Mouse (Mus musculus): ENCODE measurements at regions not wholly inside any gene's neighbourhood (a gene's known extent, or its start where the extent isn't known, plus 50 kb on each side); places are given as distances from the start of the nearest gene placed in this dataset.

DNA sequence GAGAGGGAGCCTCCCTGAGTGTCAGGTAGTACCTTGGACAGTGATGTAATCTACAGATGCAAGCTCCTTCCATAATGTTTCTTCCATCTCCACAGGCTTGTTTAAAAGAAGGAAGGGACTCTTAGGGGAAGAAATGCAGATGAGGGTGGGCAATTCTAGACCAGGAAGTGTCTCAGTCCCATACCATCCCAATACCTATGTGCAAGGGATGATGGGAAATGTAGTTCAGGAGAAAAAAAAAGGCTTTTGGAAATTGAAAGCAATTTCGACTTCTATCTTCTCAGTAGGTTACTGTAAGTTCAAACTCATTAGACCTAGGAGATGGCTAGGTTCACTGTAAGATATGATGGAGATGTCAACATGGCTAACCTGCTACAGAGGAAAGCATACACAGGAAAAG lies 68.3 kb downstream of the Cd83 start:
- DNase-seq (ENCODE audit: low spot score) (no peak), ATAC-seq (no peak)
- WGBS, result 85% methylated on average over 1 of the region's 1 CpGs
- H3K27me3 ChIP-seq (replicated peaks; ENCODE audit: control insufficient read depth, insufficient read depth, low read length), result no peaks in the 10 kb centered on the region
- no peak overlapping the region for H3K4me2 ChIP-seq (ENCODE audit: low read length)
- H3K9ac ChIP-seq (ENCODE audit: low read length), result no peak overlapping the region
- H3K27ac ChIP-seq (ENCODE audit: low read depth, low read length), result no peak overlapping the region
- H3K9me3 ChIP-seq (replicated peaks; ENCODE audit: control insufficient read depth, low read length), result no peaks in the 10 kb centered on the region
- no peaks in the 10 kb centered on the region for H3K36me3 ChIP-seq (ENCODE audit: control insufficient read depth, insufficient read depth, low read length)
- peaks cover 4% of the 10 kb centered on the region; the same call in 1 of the 2 replicates for H3K4me1 ChIP-seq (ENCODE audit: control insufficient read depth, insufficient read depth, low read length)
- H3K4me3 ChIP-seq (ENCODE audit: low read depth, low read length), result no peak overlapping the region

DNA sequence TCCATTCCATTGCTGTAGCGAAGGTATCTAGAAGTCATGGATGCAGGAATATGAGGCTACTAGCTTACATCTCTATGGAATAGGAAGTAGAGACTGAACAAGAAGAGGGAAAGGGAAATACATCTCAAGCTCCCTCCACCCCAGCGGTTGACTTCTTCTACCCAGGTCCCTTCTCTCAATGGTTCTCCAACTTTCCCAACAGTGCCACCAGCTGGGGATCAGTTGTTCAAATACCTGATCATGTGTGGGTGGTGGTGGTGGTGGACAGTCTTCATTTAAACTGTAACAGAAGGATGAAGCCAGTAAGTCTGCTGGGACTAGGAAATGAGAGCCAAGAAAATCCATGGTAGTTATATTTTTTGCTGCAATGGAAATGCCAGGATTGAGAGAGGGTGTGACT lies 70.4 kb downstream of the Cd83 start:
- no peak for DNase-seq (ENCODE audit: low spot score)
- H3K9ac ChIP-seq (ENCODE audit: low read length), result no peak overlapping the region
- no peaks in the 10 kb centered on the region for H3K9me3 ChIP-seq (replicated peaks; ENCODE audit: control insufficient read depth, low read length)
- ATAC-seq, result no peak
- peaks cover 4% of the 10 kb centered on the region; the same call in 1 of the 2 replicates for H3K4me1 ChIP-seq (ENCODE audit: control insufficient read depth, insufficient read depth, low read length)
- no peak overlapping the region for H3K4me3 ChIP-seq (ENCODE audit: low read depth, low read length)
- WGBS, result 89% methylated on average over 2 of the region's 2 CpGs
- no peaks in the 10 kb centered on the region for H3K36me3 ChIP-seq (ENCODE audit: control insufficient read depth, insufficient read depth, low read length)
- H3K27ac ChIP-seq (ENCODE audit: low read depth, low read length), result no peak overlapping the region
- no peaks in the 10 kb centered on the region for H3K27me3 ChIP-seq (replicated peaks; ENCODE audit: control insufficient read depth, insufficient read depth, low read length)
- H3K4me2 ChIP-seq (ENCODE audit: low read length), result no peak overlapping the region

DNA sequence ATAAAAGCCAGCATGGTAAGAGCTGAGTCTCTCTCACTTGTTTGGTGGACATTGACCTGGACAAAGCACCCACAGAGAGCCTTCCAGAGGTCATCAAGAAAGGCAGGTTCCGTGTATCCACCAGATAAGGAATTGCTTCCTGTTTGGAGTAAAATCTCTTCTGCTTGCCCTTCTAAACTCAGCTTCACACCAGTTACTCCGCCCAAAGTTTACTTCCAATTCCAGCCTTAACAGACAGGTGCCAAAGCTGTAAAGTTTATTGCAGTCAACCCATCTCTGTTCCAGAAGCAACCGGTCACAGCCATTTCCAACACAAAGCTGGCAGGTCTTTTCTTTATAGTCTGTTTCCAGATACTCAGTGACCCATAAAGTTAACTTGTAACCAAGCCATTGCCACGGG lies 76.4 kb downstream of the Cd83 start:
- Histone ChIP-seq H3K4me3 (ENCODE audit: low read depth, low read length) (no peak overlapping the region), H3K9me3 (replicated peaks; ENCODE audit: control insufficient read depth, low read length) (no peaks in the 10 kb centered on the region), H3K27ac (ENCODE audit: low read depth, low read length) (no peak overlapping the region), H3K4me1 (ENCODE audit: control insufficient read depth, insufficient read depth, low read length) (peaks cover 8% of the 10 kb centered on the region; the same call in 1 of the 2 replicates), H3K27me3 (replicated peaks; ENCODE audit: control insufficient read depth, insufficient read depth, low read length) (no peaks in the 10 kb centered on the region; the same call in 1 of the 2 replicates), H3K36me3 (ENCODE audit: control insufficient read depth, insufficient read depth, low read length) (no peaks in the 10 kb centered on the region), H3K4me2 (ENCODE audit: low read length) (no peak overlapping the region), H3K9ac (ENCODE audit: low read length) (no peak overlapping the region)
- ATAC-seq (no peak), DNase-seq (ENCODE audit: low spot score) (no peak)
- WGBS, result 82% methylated on average over 4 of the region's 4 CpGs

DNA sequence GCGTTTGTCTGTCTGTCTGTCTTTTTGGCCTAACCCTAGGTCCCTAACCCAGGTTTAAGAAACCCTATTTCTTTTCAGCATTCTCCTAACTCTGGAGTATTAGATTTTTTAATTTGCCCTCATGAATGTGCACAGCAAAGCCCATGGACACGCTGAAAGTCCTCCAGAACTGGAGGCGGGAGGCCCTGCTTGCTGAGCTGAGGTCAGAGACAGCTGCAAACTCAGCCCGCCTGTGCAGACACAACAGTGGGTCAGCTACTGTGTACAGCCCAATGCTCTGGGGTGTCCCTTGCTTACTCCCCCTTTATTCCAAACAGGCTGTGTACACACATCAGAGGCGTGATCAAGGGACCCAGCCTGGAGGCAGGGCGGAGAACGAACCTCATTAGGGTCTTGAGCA lies 76.8 kb downstream of the Cd83 start:
- no peak overlapping the region for H3K27ac ChIP-seq (ENCODE audit: low read depth, low read length)
- no peaks in the 10 kb centered on the region for H3K9me3 ChIP-seq (replicated peaks; ENCODE audit: control insufficient read depth, low read length)
- peaks cover 8% of the 10 kb centered on the region; the same call in 1 of the 2 replicates for H3K4me1 ChIP-seq (ENCODE audit: control insufficient read depth, insufficient read depth, low read length)
- ATAC-seq (no peak), DNase-seq (ENCODE audit: low spot score) (no peak)
- H3K27me3 ChIP-seq (replicated peaks; ENCODE audit: control insufficient read depth, insufficient read depth, low read length), result no peaks in the 10 kb centered on the region; the same call in 1 of the 2 replicates
- no peaks in the 10 kb centered on the region for H3K36me3 ChIP-seq (ENCODE audit: control insufficient read depth, insufficient read depth, low read length)
- no peak overlapping the region for H3K9ac ChIP-seq (ENCODE audit: low read length)
- WGBS, result 77% methylated on average over 7 of the region's 7 CpGs
- no peak overlapping the region for H3K4me2 ChIP-seq (ENCODE audit: low read length)
- H3K4me3 ChIP-seq (ENCODE audit: low read depth, low read length), result no peak overlapping the region

DNA sequence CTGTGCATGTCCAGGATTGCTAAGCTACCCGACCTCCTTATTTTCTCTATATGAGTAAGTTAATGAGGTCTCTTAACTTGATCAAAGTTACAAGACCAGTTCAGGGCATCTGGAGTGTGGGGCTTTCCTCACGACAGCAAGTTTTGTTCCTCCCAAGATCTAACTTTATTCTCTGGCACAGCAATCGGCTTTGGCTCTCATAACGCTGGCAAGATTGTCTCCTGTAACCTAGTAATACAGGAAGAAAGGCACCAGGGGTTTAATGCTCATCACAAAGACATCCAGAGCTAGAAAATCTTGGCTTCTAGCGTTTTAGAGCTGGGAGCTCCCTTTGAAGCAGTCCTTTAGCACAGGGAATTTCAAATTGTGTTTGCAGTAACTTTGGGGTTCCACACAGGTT lies 77.5 kb downstream of the Cd83 start:
- no peaks in the 10 kb centered on the region for H3K36me3 ChIP-seq (ENCODE audit: control insufficient read depth, insufficient read depth, low read length)
- no peak overlapping the region for H3K27ac ChIP-seq (ENCODE audit: low read depth, low read length)
- no peak overlapping the region for H3K9ac ChIP-seq (ENCODE audit: low read length)
- peaks cover 8% of the 10 kb centered on the region; the same call in 1 of the 2 replicates for H3K4me1 ChIP-seq (ENCODE audit: control insufficient read depth, insufficient read depth, low read length)
- H3K4me3 ChIP-seq (ENCODE audit: low read depth, low read length), result no peak overlapping the region
- 82% methylated on average over 5 of the region's 5 CpGs for WGBS
- no peaks in the 10 kb centered on the region; the same call in 1 of the 2 replicates for H3K27me3 ChIP-seq (replicated peaks; ENCODE audit: control insufficient read depth, insufficient read depth, low read length)
- DNase-seq (ENCODE audit: low spot score) (no peak), ATAC-seq (no peak)
- no peak overlapping the region for H3K4me2 ChIP-seq (ENCODE audit: low read length)
- H3K9me3 ChIP-seq (replicated peaks; ENCODE audit: control insufficient read depth, low read length), result no peaks in the 10 kb centered on the region

DNA sequence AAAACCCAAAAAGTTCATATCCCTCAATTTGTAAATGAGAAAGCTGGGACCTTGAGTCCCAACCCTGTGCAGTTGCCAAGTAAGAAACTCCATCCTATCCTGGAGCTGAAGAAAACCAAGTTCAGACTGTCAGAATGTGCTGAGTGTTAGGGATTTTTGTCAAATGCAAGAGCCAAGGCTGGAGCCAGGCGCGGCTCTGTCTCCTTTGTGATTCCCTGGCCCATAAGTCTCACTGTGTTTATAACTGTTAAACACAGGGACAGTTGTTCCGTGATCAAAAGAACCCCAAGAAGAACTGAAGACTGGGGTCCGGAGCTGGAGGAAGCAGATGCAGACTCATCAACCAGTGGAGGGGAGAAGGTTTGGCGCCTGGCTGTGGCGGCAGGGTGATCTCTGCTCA lies 78.0 kb downstream of the Cd83 start:
- no peaks in the 10 kb centered on the region for H3K9me3 ChIP-seq (replicated peaks; ENCODE audit: control insufficient read depth, low read length)
- peaks cover 8% of the 10 kb centered on the region; the same call in 1 of the 2 replicates for H3K4me1 ChIP-seq (ENCODE audit: control insufficient read depth, insufficient read depth, low read length)
- no peaks in the 10 kb centered on the region for H3K36me3 ChIP-seq (ENCODE audit: control insufficient read depth, insufficient read depth, low read length)
- H3K4me3 ChIP-seq (ENCODE audit: low read depth, low read length), result no peak overlapping the region
- no peak overlapping the region for H3K9ac ChIP-seq (ENCODE audit: low read length)
- WGBS, result 82% methylated on average over 6 of the region's 6 CpGs
- H3K27ac ChIP-seq (ENCODE audit: low read depth, low read length), result no peak overlapping the region
- ATAC-seq (no peak), DNase-seq (ENCODE audit: low spot score) (no peak)
- no peak overlapping the region for H3K4me2 ChIP-seq (ENCODE audit: low read length)
- no peaks in the 10 kb centered on the region; the same call in 1 of the 2 replicates for H3K27me3 ChIP-seq (replicated peaks; ENCODE audit: control insufficient read depth, insufficient read depth, low read length)

DNA sequence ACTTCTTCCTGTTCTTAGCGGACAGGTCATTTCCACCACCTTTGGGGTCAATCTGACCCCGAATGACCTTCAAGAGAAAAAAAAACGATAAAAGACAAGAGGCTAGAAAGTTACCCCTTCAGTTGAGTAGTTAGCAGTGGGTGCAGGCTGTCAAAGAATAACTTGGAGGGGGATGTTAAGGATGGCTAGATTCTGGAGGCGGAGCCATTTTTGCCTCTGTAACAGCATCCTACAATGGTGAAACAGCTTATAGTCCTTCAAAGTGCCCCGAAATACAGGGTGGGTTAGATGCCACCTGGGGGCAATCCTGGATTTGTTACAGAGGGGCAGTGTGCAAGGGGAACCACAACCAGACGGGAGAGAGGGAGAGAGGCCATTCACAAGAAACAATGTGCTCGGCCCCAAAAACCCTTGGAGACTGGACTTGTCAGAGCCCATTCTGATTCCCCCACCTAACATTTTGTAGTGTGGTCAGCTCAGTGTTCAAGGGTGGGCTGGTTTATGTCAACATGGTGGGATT lies 79.1 kb downstream of the Cd83 start:
- H3K36me3 ChIP-seq (ENCODE audit: control insufficient read depth, insufficient read depth, low read length), result no peaks in the 10 kb centered on the region
- H3K4me3 ChIP-seq (ENCODE audit: low read depth, low read length), result no peak overlapping the region
- H3K4me1 ChIP-seq (ENCODE audit: control insufficient read depth, insufficient read depth, low read length), result peaks cover 8% of the 10 kb centered on the region; the same call in 1 of the 2 replicates
- no peak overlapping the region for H3K9ac ChIP-seq (ENCODE audit: low read length)
- H3K27ac ChIP-seq (ENCODE audit: low read depth, low read length), result no peak overlapping the region
- no peak for DNase-seq (ENCODE audit: low spot score)
- no peaks in the 10 kb centered on the region; the same call in 1 of the 2 replicates for H3K27me3 ChIP-seq (replicated peaks; ENCODE audit: control insufficient read depth, insufficient read depth, low read length)
- H3K4me2 ChIP-seq (ENCODE audit: low read length), result peak overlapping the region; percentile 54; the same call in 1 of the 2 replicates
- WGBS, result 72% methylated on average over 7 of the region's 7 CpGs
- no peak for ATAC-seq
- no peaks in the 10 kb centered on the region for H3K9me3 ChIP-seq (replicated peaks; ENCODE audit: control insufficient read depth, low read length)

DNA sequence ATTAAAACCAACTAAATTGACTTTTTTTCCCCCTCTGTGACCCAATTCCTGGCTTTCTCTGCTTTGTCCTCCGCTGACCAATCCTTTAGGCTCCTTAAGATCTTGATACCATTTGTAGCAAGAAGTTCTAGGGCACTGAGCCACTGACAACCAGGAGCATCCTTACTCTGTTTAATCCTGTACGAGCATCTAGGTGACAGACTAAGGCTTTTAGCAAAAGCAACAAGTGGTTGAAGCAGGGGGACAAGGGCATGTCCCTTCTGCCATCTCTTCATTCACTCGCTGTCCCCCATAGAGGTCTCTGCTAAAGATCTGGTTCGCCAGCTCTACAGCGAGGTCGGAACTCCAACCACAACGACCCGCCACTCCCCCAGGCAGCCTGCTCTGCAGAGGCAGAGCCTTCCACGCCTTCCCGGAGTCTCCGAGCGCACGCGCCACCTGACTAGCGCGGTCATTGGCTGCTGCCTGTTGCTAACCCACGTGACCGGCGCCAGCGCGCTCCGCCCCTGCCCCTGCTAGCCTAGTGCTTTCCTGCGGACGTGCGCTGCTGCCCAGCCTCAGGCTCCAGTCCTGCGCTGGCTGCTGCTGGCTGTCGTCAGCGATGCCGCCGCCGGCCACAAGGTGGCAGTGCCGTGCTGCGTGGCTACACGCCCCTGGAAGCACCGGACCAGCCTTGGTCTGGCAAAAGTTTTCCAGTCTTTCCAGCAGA lies 79.7 kb downstream of the Cd83 start:
- ATAC-seq, result peak; percentile 99
- no peak overlapping the region for H3K27ac ChIP-seq (ENCODE audit: low read depth, low read length)
- no peaks in the 10 kb centered on the region; the same call in 1 of the 2 replicates for H3K27me3 ChIP-seq (replicated peaks; ENCODE audit: control insufficient read depth, insufficient read depth, low read length)
- H3K4me3 ChIP-seq (ENCODE audit: low read depth, low read length), result peak overlapping the region; percentile 12
- DNase-seq (ENCODE audit: low spot score), result peak; percentile 98
- no peaks in the 10 kb centered on the region for H3K36me3 ChIP-seq (ENCODE audit: control insufficient read depth, insufficient read depth, low read length)
- H3K4me1 ChIP-seq (ENCODE audit: control insufficient read depth, insufficient read depth, low read length), result peaks cover 8% of the 10 kb centered on the region; the same call in 1 of the 2 replicates
- H3K4me2 ChIP-seq (ENCODE audit: low read length), result peak overlapping the region; percentile 54
- 2% methylated on average over 34 of the region's 35 CpGs for WGBS
- peak overlapping the region; percentile 13; the same call in 1 of the 2 replicates for H3K9ac ChIP-seq (ENCODE audit: low read length)
- H3K9me3 ChIP-seq (replicated peaks; ENCODE audit: control insufficient read depth, low read length), result no peaks in the 10 kb centered on the region

DNA sequence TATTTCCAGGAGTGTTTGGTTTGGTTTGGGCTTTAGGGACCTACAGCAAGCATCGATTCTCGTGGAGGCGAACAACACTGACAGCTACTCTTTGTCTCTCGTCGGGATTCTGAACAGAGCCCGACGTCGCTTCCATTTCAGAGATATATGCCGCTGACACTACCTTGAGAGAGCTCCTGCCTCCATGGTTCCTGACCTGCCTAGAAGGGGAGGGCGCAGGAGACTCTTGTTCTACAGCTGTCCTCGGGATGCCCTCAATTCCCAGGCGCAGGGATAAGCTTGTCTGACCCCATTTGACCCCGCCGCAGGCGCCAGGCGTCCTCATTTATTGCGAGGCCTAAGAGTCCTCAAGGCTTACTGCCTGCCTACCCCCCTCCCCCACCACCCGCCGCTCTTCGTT lies 80.5 kb downstream of the Cd83 start:
- ATAC-seq, result peak; percentile 29
- peaks cover 8% of the 10 kb centered on the region; the same call in 1 of the 2 replicates for H3K4me1 ChIP-seq (ENCODE audit: control insufficient read depth, insufficient read depth, low read length)
- WGBS, result 4% methylated on average over 20 of the region's 20 CpGs
- no peak for DNase-seq (ENCODE audit: low spot score)
- H3K36me3 ChIP-seq (ENCODE audit: control insufficient read depth, insufficient read depth, low read length), result no peaks in the 10 kb centered on the region
- no peak overlapping the region; the same call in 1 of the 2 replicates for H3K27ac ChIP-seq (ENCODE audit: low read depth, low read length)
- H3K9ac ChIP-seq (ENCODE audit: low read length), result peak overlapping the region; percentile 46; the same call in 1 of the 2 replicates
- peak overlapping the region; percentile 12 for H3K4me3 ChIP-seq (ENCODE audit: low read depth, low read length)
- H3K27me3 ChIP-seq (replicated peaks; ENCODE audit: control insufficient read depth, insufficient read depth, low read length), result no peaks in the 10 kb centered on the region; the same call in 1 of the 2 replicates
- no peaks in the 10 kb centered on the region for H3K9me3 ChIP-seq (replicated peaks; ENCODE audit: control insufficient read depth, low read length)
- peak overlapping the region; percentile 54 for H3K4me2 ChIP-seq (ENCODE audit: low read length)
